Mouse (Mus musculus): ENCODE data around the gene Elmo3.

DNA sequence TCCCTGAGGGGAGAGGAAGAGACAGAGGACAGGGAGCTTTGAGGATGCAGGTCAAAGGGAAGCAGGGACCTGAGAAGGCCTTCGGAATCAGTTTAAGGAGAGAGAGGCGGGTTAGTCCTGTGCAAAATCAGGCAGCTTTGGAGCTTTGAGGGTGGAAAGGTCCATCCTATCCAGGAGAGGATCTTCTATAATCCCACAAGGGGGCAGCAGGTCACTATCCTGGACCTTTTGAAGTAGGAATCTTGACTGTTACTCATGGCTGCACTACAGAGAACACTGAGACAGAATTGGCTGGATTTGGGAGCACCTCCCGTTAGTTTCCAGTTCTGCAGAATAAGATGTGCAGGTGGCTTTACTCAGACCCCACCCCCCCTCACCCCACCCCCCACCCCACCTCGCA, 54.2 kb downstream of the Elmo3 start:
- TF ChIP-seq GATA1 (IDR thresholded peaks at IDR 0.05; ENCODE audit: borderline replicate concordance, low read length) (no peak), FLI1 (IDR thresholded peaks at IDR 0.05; ENCODE audit: low read length) (no peak)
